Mouse (Mus musculus) spleen, postnatal 14 days (tissue): ENCODE results near the gene Olfr850.

Experiments
- DNase-seq, 2 experiments: peaks; one replicate each; pipeline ENCODE4 v3.0.0; 2021 to 2022; ENCODE audit warnings: low spot score in 2 of 2

Gene Olfr850

GRCm38 (mm10) chr9:19478148-19478547 lies at the start of gene Olfr850:
Gene Olfr850 (minus strand): TSS chr9:19478248.
- DNase-seq, result no peak

GRCm38 (mm10) chr9:19492995-19493394 lies 14.9 kb upstream of the Olfr850 start, which contains the start of gene Olfr851:
Gene Olfr851 (plus strand): TSS chr9:19493295.
- no peak for DNase-seq

GRCm38 (mm10) chr9:19439966-19440365 lies 38.1 kb downstream of the Olfr850 start, which contains the start of gene Olfr849:
Gene Olfr849 (plus strand): TSS chr9:19440266.
- DNase-seq, result no peak
